Mouse (Mus musculus): ENCODE results near the gene Plce1.
"Not testable (repeated sequence)": the region's sequence is repeated elsewhere in the genome, so short reads cannot be mapped to it uniquely, and the experiment has no call there.

The Plce1 gene

GRCm38 (mm10) chr19:38498233-38498632 is 17.3 kb downstream of the Plce1 start:
- DNase-seq (ENCODE audit: low read depth), result no peak

- no peak for DNase-seq (ENCODE audit: low read depth)
Measured at GRCm38 (mm10) chr19:38504597-38504996, 23.7 kb downstream of the Plce1 start.

GRCm38 (mm10) chr19:38506131-38506530 is 25.2 kb downstream of the Plce1 start:
- DNase-seq (ENCODE audit: low read depth), result no peak

GRCm38 (mm10) chr19:38507251-38507965 is 26.5 kb downstream of the Plce1 start:
- DNase-seq (ENCODE audit: low read depth), result no peak

GRCm38 (mm10) chr19:38507966-38508625 is 27.2 kb downstream of the Plce1 start:
- DNase-seq (ENCODE audit: low read depth), result no peak

- DNase-seq (ENCODE audit: low read depth), result no peak
Measured at GRCm38 (mm10) chr19:38514417-38515184, 33.7 kb downstream of the Plce1 start.

GRCm38 (mm10) chr19:38526855-38527254 is 45.9 kb downstream of the Plce1 start:
- no peak for DNase-seq (ENCODE audit: low read depth)

GRCm38 (mm10) chr19:38527475-38527874 is 46.6 kb downstream of the Plce1 start:
- DNase-seq (ENCODE audit: low read depth), result no peak

GRCm38 (mm10) chr19:38533230-38533629 is 52.3 kb downstream of the Plce1 start:
- DNase-seq (ENCODE audit: low read depth), result no peak

- no peak for DNase-seq (ENCODE audit: low read depth)
Measured at GRCm38 (mm10) chr19:38539338-38539737, 58.4 kb downstream of the Plce1 start.

- DNase-seq (ENCODE audit: low read depth), result no peak
Measured at GRCm38 (mm10) chr19:38540549-38540948, 59.6 kb downstream of the Plce1 start.

GRCm38 (mm10) chr19:38549487-38550058 is 68.7 kb downstream of the Plce1 start:
- DNase-seq (ENCODE audit: low read depth), result no peak

GRCm38 (mm10) chr19:38553551-38553950 is 72.6 kb downstream of the Plce1 start:
- no peak for DNase-seq (ENCODE audit: low read depth)

GRCm38 (mm10) chr19:38555399-38555798 is 74.5 kb downstream of the Plce1 start:
- DNase-seq (ENCODE audit: low read depth), result no peak

GRCm38 (mm10) chr19:38558816-38559215 is 77.9 kb downstream of the Plce1 start:
- DNase-seq (ENCODE audit: low read depth), result no peak

- DNase-seq (ENCODE audit: low read depth), result not testable (repeated sequence)
Measured at GRCm38 (mm10) chr19:38561887-38562286, 81.0 kb downstream of the Plce1 start.

- DNase-seq (ENCODE audit: low read depth), result no peak
Measured at GRCm38 (mm10) chr19:38566156-38566555, 85.2 kb downstream of the Plce1 start.

- no peak for DNase-seq (ENCODE audit: low read depth)
Measured at GRCm38 (mm10) chr19:38566752-38567151, 85.8 kb downstream of the Plce1 start.

- DNase-seq (ENCODE audit: low read depth), result no peak
Measured at GRCm38 (mm10) chr19:38567331-38567730, 86.4 kb downstream of the Plce1 start.

- no peak for DNase-seq (ENCODE audit: low read depth)
Measured at GRCm38 (mm10) chr19:38578554-38579146, 97.7 kb downstream of the Plce1 start.

GRCm38 (mm10) chr19:38582861-38583260 is 102.0 kb downstream of the Plce1 start:
- no peak for DNase-seq (ENCODE audit: low read depth)

- no peak for DNase-seq (ENCODE audit: low read depth)
Measured at GRCm38 (mm10) chr19:38587559-38587958, 106.7 kb downstream of the Plce1 start.
